Mouse (Mus musculus): Measurements from ENCODE around the gene Flt3.

Gene Flt3

GRCm38 (mm10) chr5:147307398-147307785 is 92.9 kb downstream of the Flt3 start:
- DNase-seq = no peak

GRCm38 (mm10) chr5:147306638-147307397 is 93.5 kb downstream of the Flt3 start, which contains the start of gene Cdx2:
Gene Cdx2, minus strand, starts transcription at chr5:147307270.
- no peak for DNase-seq

- DNase-seq = no peak
Measured at GRCm38 (mm10) chr5:147305856-147306637, 94.2 kb downstream of the Flt3 start.

GRCm38 (mm10) chr5:147305166-147305565 is 95.1 kb downstream of the Flt3 start:
- DNase-seq = no peak

GRCm38 (mm10) chr5:147304276-147305155 is 95.8 kb downstream of the Flt3 start:
- DNase-seq = peak; percentile 59

GRCm38 (mm10) chr5:147302746-147303400 is 97.4 kb downstream of the Flt3 start:
- no peak for DNase-seq

- no peak for DNase-seq
Measured at GRCm38 (mm10) chr5:147302141-147302540, 98.1 kb downstream of the Flt3 start.

GRCm38 (mm10) chr5:147301781-147302070 is 98.6 kb downstream of the Flt3 start:
- no peak for DNase-seq

GRCm38 (mm10) chr5:147300917-147301780 is 99.1 kb downstream of the Flt3 start:
- DNase-seq = no peak

- no peak for DNase-seq
Measured at GRCm38 (mm10) chr5:147300001-147300363, 100.3 kb downstream of the Flt3 start.

- peak; percentile 91 for DNase-seq
Measured at GRCm38 (mm10) chr5:147299255-147300000, 100.9 kb downstream of the Flt3 start.

- DNase-seq = no peak
Measured at GRCm38 (mm10) chr5:147297249-147297648, 103.0 kb downstream of the Flt3 start.

GRCm38 (mm10) chr5:147294121-147294520 is 106.2 kb downstream of the Flt3 start:
- DNase-seq = no peak

GRCm38 (mm10) chr5:147293127-147293910 is 107.0 kb downstream of the Flt3 start:
- peak; percentile 92 for DNase-seq

- DNase-seq = no peak
Measured at GRCm38 (mm10) chr5:147292506-147293120, 107.7 kb downstream of the Flt3 start.

- DNase-seq = no peak
Measured at GRCm38 (mm10) chr5:147291764-147292505, 108.4 kb downstream of the Flt3 start.

- DNase-seq = no peak
Measured at GRCm38 (mm10) chr5:147284365-147284764, 115.9 kb downstream of the Flt3 start.
